Mouse (Mus musculus): ENCODE results near the gene Enox2.
"Not testable (repeated sequence)": the region's sequence is repeated elsewhere in the genome, so short reads cannot be mapped to it uniquely, and the experiment has no call there.

- not testable (repeated sequence) for TF ChIP-seq EP300 (IDR thresholded peaks at IDR 0.05; ENCODE audit: insufficient read depth, low read depth, low read length); CTCF (IDR thresholded peaks at IDR 0.05; ENCODE audit: low read depth, low read length); POLR2A (IDR thresholded peaks at IDR 0.05; ENCODE audit: insufficient read depth, low read length)
Measured at GRCm38 (mm10) chrX:49100542-49100941, 187.5 kb downstream of the Enox2 start.

Data from ES-Bruce4 (cell line).